Mouse (Mus musculus): ENCODE data around the gene Gm7029. TPM values are rescaled to one million over a fixed set of nuclear protein-coding genes. Genes with fewer than 3 reads are reported as not detected.

The Gm7029 gene
- polyA plus RNA-seq, 1 experiment from 2014 or later, result not detected

DNA sequence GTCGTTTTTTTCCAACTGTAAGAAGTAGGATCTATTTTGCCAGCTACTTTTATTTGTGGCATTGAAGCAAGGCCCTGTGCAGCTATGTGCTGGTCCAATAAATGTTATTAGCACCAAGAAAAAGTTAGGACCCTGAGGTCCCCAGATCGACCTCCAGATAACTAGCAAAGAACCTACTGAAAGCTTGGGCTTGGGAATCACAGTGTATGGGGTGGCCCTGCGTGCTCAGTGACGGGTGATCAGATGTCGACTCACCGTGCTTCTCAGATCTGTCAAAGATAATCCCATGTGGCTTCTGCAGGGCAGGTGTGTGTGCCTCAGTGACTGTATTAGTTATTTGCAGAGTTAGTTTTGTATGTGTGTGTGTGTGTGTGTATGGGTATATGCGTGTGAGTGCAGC lies 47.7 kb downstream of the Gm7029 start:
- peaks cover 7% of the 10 kb centered on the region; the same call in 1 of the 2 replicates for H3K36me3 ChIP-seq (replicated peaks; ENCODE audit: control insufficient read depth, insufficient read depth)
- H3K4me2 ChIP-seq (replicated peaks), result no peak overlapping the region
- DNase-seq (ENCODE audit: low spot score) (no peak), ATAC-seq (ENCODE audit: low FRiP score) (no peak)
- no peak overlapping the region for H3K4me3 ChIP-seq (replicated peaks; ENCODE audit: low read length)
- H3K27ac ChIP-seq, result no peak overlapping the region
- H3K9me3 ChIP-seq (ENCODE audit: control insufficient read depth, low read length), result no peaks in the 10 kb centered on the region
- peaks cover 23% of the 10 kb centered on the region for H3K4me1 ChIP-seq (replicated peaks; ENCODE audit: control insufficient read depth, insufficient read depth, low read length)
- no peaks in the 10 kb centered on the region; the same call in 1 of the 2 replicates for H3K27me3 ChIP-seq (ENCODE audit: control insufficient read depth, insufficient read depth, low read length)
- WGBS, result 92% methylated on average over 7 of the region's 7 CpGs
- H3K9ac ChIP-seq, result no peak overlapping the region; the same call in 1 of the 2 replicates

Small RNAs within 50 kb of the gene (microRNA-seq; reads per million reads assigned to microRNA genes)
- gene Gm27740, result not detected

Other genes starting within 250 kb of the Gm7029 start
- gene Zfp414, start 244.7 kb upstream of the Gm7029 start, polyA plus RNA-seq (2014; fragmentation: Nextera tagmentation; extraction: Ambion mirVana), result 81.3 and 85.9 TPM in 2 replicates
- gene Pram1, start 235.8 kb upstream of the Gm7029 start, polyA plus RNA-seq (2014; fragmentation: Nextera tagmentation; extraction: Ambion mirVana), result 0.37 and 0.70 TPM in 2 replicates
- 161 and 173 TPM in 2 replicates for gene Hnrnpm, start 187.0 kb upstream of the Gm7029 start, polyA plus RNA-seq (2014; fragmentation: Nextera tagmentation; extraction: Ambion mirVana)
- gene March2, start 155.2 kb upstream of the Gm7029 start, polyA plus RNA-seq (2014; fragmentation: Nextera tagmentation; extraction: Ambion mirVana), result 69.0 and 72.1 TPM in 2 replicates
- gene Rab11b, start 113.3 kb upstream of the Gm7029 start, polyA plus RNA-seq (2014; fragmentation: Nextera tagmentation; extraction: Ambion mirVana), result 370 and 430 TPM in 2 replicates
- gene Angptl4, start 92.0 kb upstream of the Gm7029 start, polyA plus RNA-seq (2014; fragmentation: Nextera tagmentation; extraction: Ambion mirVana), result 19.1 and 25.1 TPM in 2 replicates
- 44.7 and 47.7 TPM in 2 replicates for gene Kank3, start 63.3 kb upstream of the Gm7029 start, polyA plus RNA-seq (2014; fragmentation: Nextera tagmentation; extraction: Ambion mirVana)
- gene Rps28, start 49.3 kb upstream of the Gm7029 start, polyA plus RNA-seq (2014; fragmentation: Nextera tagmentation; extraction: Ambion mirVana), result 580 and 749 TPM in 2 replicates
- 487 and 568 TPM in 2 replicates for gene Ndufa7, start 49.3 kb upstream of the Gm7029 start, polyA plus RNA-seq (2014; fragmentation: Nextera tagmentation; extraction: Ambion mirVana)
- 57.5 and 59.6 TPM in 2 replicates for gene Cd320, start 30.7 kb upstream of the Gm7029 start, polyA plus RNA-seq (2014; fragmentation: Nextera tagmentation; extraction: Ambion mirVana)
- gene Kifc1, start 16.8 kb downstream of the Gm7029 start, polyA plus RNA-seq (2014; fragmentation: Nextera tagmentation; extraction: Ambion mirVana), result 1.7 and 1.8 TPM in 2 replicates
- 0.59 TPM in 1 of 2 replicates, not detected in the other for gene Platr17, start 31.3 kb downstream of the Gm7029 start, polyA plus RNA-seq (2014; fragmentation: Nextera tagmentation; extraction: Ambion mirVana)
- 39.2 and 43.2 TPM in 2 replicates for gene Daxx, start 35.6 kb downstream of the Gm7029 start, polyA plus RNA-seq (2014; fragmentation: Nextera tagmentation; extraction: Ambion mirVana)
- 24.9 and 29.6 TPM in 2 replicates for gene Tapbp, start 42.1 kb downstream of the Gm7029 start, polyA plus RNA-seq (2014; fragmentation: Nextera tagmentation; extraction: Ambion mirVana)
- 10.4 and 11.4 TPM in 2 replicates for gene Zbtb22, start 42.1 kb downstream of the Gm7029 start, polyA plus RNA-seq (2014; fragmentation: Nextera tagmentation; extraction: Ambion mirVana)
- gene Rgl2, start 55.7 kb downstream of the Gm7029 start, polyA plus RNA-seq (2014; fragmentation: Nextera tagmentation; extraction: Ambion mirVana), result 47.7 and 49.2 TPM in 2 replicates
- 157 and 161 TPM in 2 replicates for gene Pfdn6, start 66.5 kb downstream of the Gm7029 start, polyA plus RNA-seq (2014; fragmentation: Nextera tagmentation; extraction: Ambion mirVana)
- gene Wdr46, start 66.8 kb downstream of the Gm7029 start, polyA plus RNA-seq (2014; fragmentation: Nextera tagmentation; extraction: Ambion mirVana), result 15.6 and 19.5 TPM in 2 replicates
- gene B3galt4, start 77.7 kb downstream of the Gm7029 start, polyA plus RNA-seq (2014; fragmentation: Nextera tagmentation; extraction: Ambion mirVana), result 7.8 and 9.2 TPM in 2 replicates
- 56.0 and 56.6 TPM in 2 replicates for gene Vps52, start 82.0 kb downstream of the Gm7029 start, polyA plus RNA-seq (2014; fragmentation: Nextera tagmentation; extraction: Ambion mirVana)
- gene Rps18, start 82.2 kb downstream of the Gm7029 start, polyA plus RNA-seq (2014; fragmentation: Nextera tagmentation; extraction: Ambion mirVana), result 804 and 966 TPM in 2 replicates
- 12.5 and 16.5 TPM in 2 replicates for gene H2-K1, start 126.5 kb downstream of the Gm7029 start, polyA plus RNA-seq (2014; fragmentation: Nextera tagmentation; extraction: Ambion mirVana)
- gene Ring1, start 150.8 kb downstream of the Gm7029 start, polyA plus RNA-seq (2014; fragmentation: Nextera tagmentation; extraction: Ambion mirVana), result 6.3 and 7.8 TPM in 2 replicates
- gene H2-Ke6, start 154.2 kb downstream of the Gm7029 start, polyA plus RNA-seq (2014; fragmentation: Nextera tagmentation; extraction: Ambion mirVana), result 64.3 and 67.3 TPM in 2 replicates
- gene Slc39a7, start 157.8 kb downstream of the Gm7029 start, polyA plus RNA-seq (2014; fragmentation: Nextera tagmentation; extraction: Ambion mirVana), result 87.1 and 97.0 TPM in 2 replicates
- 32.2 and 34.5 TPM in 2 replicates for gene Rxrb, start 158.0 kb downstream of the Gm7029 start, polyA plus RNA-seq (2014; fragmentation: Nextera tagmentation; extraction: Ambion mirVana)
- 2.7 and 3.4 TPM in 2 replicates for gene Col11a2, start 165.6 kb downstream of the Gm7029 start, polyA plus RNA-seq (2014; fragmentation: Nextera tagmentation; extraction: Ambion mirVana)
- gene H2-Oa, start 218.5 kb downstream of the Gm7029 start, polyA plus RNA-seq (2014; fragmentation: Nextera tagmentation; extraction: Ambion mirVana), result 0.29 TPM in 1 of 2 replicates, not detected in the other
- gene H2-DMa, start 245.7 kb downstream of the Gm7029 start, polyA plus RNA-seq (2014; fragmentation: Nextera tagmentation; extraction: Ambion mirVana), result 19.2 and 20.2 TPM in 2 replicates
- 133 and 136 TPM in 2 replicates for gene Brd2, start 248.8 kb downstream of the Gm7029 start, polyA plus RNA-seq (2014; fragmentation: Nextera tagmentation; extraction: Ambion mirVana)

Data from hindbrain, embryonic 14.5 days (tissue).